ENCODE assay signal across 14 mouse cellular contexts in the genomic region with DNA sequence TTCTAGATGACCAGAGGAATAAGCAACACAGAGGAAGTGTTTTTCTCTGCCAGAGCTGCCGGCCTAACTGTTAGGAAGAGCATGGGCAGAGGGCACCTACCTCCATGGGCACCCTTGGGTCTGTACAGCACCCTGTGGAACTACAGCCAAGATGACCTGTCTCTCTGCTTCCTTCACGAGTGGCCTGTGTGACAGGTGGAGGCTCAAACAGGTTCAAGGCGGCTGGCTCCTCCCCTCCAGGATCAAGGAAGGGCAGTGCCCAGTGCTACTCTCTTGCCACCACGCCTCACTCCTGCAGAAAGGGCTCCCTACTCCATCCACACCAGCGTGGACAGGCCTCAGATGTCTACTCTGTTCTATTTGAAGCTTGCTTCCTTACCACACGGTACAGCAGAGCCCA. TPM values are rescaled to one million over a fixed set of nuclear protein-coding genes. Genes with fewer than 3 reads are reported as not detected.
DNase-seq lines count a peak whose midpoint lies in the region; ATAC-seq and TF ChIP-seq lines count a peak whose summit lies in the region.
"Had no signal": no experiment of that assay in that cellular context is flagged by ENCODE, and none has a peak within 500 bp of the region (broad histone marks: within the 10 kb centered on the region; RNA-seq: fewer than 3 reads in every experiment).

No protein-coding gene starts in this region.

- TF ChIP-seq EP300 in stomach, postnatal 0 days (optimal IDR thresholded peaks at IDR 0.05): no peak

- H3K9ac ChIP-seq in intestine, embryonic 16.5 days (ENCODE audit: low read depth, low read length): peak overlapping the region; percentile 51
- peak overlapping the region; percentile 47; the same call in 1 of the 2 replicates for H3K9ac ChIP-seq in stomach, postnatal 0 days (ENCODE audit: low read length)
- H3K9ac ChIP-seq: embryonic facial prominence, embryonic 13.5 days; forebrain, embryonic 12.5 days; heart, embryonic 13.5 days had no signal

- 74% methylated on average over 6 of the region's 6 CpGs for WGBS in intestine, embryonic 16.5 days
- WGBS in stomach, postnatal 0 days: 66% methylated on average over 6 of the region's 6 CpGs

- H3K4me1 ChIP-seq in intestine, embryonic 16.5 days (ENCODE audit: control insufficient read depth, insufficient read depth, low read length): peaks cover 50% of the 10 kb centered on the region
- peaks cover 12% of the 10 kb centered on the region for H3K4me1 ChIP-seq in stomach, postnatal 0 days (replicated peaks; ENCODE audit: control insufficient read depth, insufficient read depth)

- peaks cover 2% of the 10 kb centered on the region; the same call in 1 of the 2 replicates for H3K36me3 ChIP-seq in intestine, embryonic 16.5 days (ENCODE audit: control insufficient read depth, insufficient read depth, low read length)
- H3K36me3 ChIP-seq in stomach, postnatal 0 days (ENCODE audit: control insufficient read depth, insufficient read depth, low read length): peaks cover 9% of the 10 kb centered on the region

- peak; percentile 49 to 61 for DNase-seq in kidney, postnatal 36 days
- DNase-seq in kidney, adult 8-10 months: no peak
- DNase-seq in lung, postnatal 25 days (ENCODE audit: low spot score): peak; percentile 29
- no peak for DNase-seq in lung, postnatal 10 days
- DNase-seq in stomach, postnatal 0 days (ENCODE audit: low spot score): peak; percentile 83
- DNase-seq in spleen, postnatal 36 days (ENCODE audit: low spot score in 2 of 2): no peak
- DNase-seq: cerebellum, adult 11 months; cerebellum, adult 9-10 months; heart, postnatal 36 days had no signal

- peak; percentile 17 for ATAC-seq in intestine, embryonic 16.5 days
- ATAC-seq in stomach, postnatal 0 days (ENCODE audit: low FRiP score, low TSS enrichment): peak; percentile 73
- ATAC-seq: forebrain, embryonic 16.5 days had no signal

- H3K27ac ChIP-seq in intestine, embryonic 16.5 days (ENCODE audit: low read length): peak overlapping the region; percentile 93
- peak overlapping the region; percentile 84 for H3K27ac ChIP-seq in stomach, postnatal 0 days (replicated peaks)
- H3K27ac ChIP-seq: embryonic facial prominence, embryonic 13.5 days; forebrain, embryonic 12.5 days; heart, embryonic 13.5 days had no signal

- TF ChIP-seq CTCF in stomach, postnatal 0 days (IDR thresholded peaks at IDR 0.05; ENCODE audit: low read depth): no peak

- H3K9me3 ChIP-seq in intestine, embryonic 16.5 days (ENCODE audit: control insufficient read depth, low read length): no peaks in the 10 kb centered on the region
- no peaks in the 10 kb centered on the region for H3K9me3 ChIP-seq in stomach, postnatal 0 days (ENCODE audit: control insufficient read depth, low read length)
- H3K9me3 ChIP-seq: embryonic facial prominence, embryonic 13.5 days; forebrain, embryonic 12.5 days; heart, embryonic 13.5 days had no signal

- H3K4me2 ChIP-seq in intestine, embryonic 16.5 days (ENCODE audit: low read depth, low read length): peak overlapping the region; percentile 47
- peak overlapping the region; percentile 27 for H3K4me2 ChIP-seq in stomach, postnatal 0 days (replicated peaks; ENCODE audit: low read depth)
- H3K4me2 ChIP-seq: embryonic facial prominence, embryonic 13.5 days; forebrain, embryonic 12.5 days; heart, embryonic 13.5 days had no signal

- no peaks in the 10 kb centered on the region for H3K27me3 ChIP-seq in intestine, embryonic 16.5 days (replicated peaks; ENCODE audit: control insufficient read depth, insufficient read depth, low read length)
- no peaks in the 10 kb centered on the region for H3K27me3 ChIP-seq in stomach, postnatal 0 days (ENCODE audit: control insufficient read depth, insufficient read depth, low read length)
- H3K27me3 ChIP-seq: embryonic facial prominence, embryonic 13.5 days; forebrain, embryonic 12.5 days; heart, embryonic 13.5 days had no signal

- peak overlapping the region; percentile 15; the same call in 1 of the 2 replicates for H3K4me3 ChIP-seq in intestine, embryonic 16.5 days (ENCODE audit: low read length)
- H3K4me3 ChIP-seq in stomach, postnatal 0 days (ENCODE audit: low read depth, low read length): no peak overlapping the region
- H3K4me3 ChIP-seq: embryonic facial prominence, embryonic 13.5 days; forebrain, embryonic 12.5 days; heart, embryonic 13.5 days had no signal

RNA-seq across cellular contexts. Expression of gene Cant1, which starts 3.3 kb away (rescaled TPM):
- 38.7 and 44.1 TPM in 2 replicates for polyA plus RNA-seq in intestine, embryonic 16.5 days (2015; fragmentation: Nextera tagmentation; extraction: Ambion mirVana)
- 32.3 and 33.9 TPM in 2 replicates for polyA plus RNA-seq in stomach, postnatal 0 days (2015; fragmentation: Nextera tagmentation; extraction: Ambion mirVana)

RNA-seq across cellular contexts. Expression of gene C1qtnf1, which starts 12.4 kb away (rescaled TPM):
- polyA plus RNA-seq in intestine, embryonic 16.5 days (2015; fragmentation: Nextera tagmentation; extraction: Ambion mirVana): 7.1 and 7.3 TPM in 2 replicates
- polyA plus RNA-seq in stomach, postnatal 0 days (2015; fragmentation: Nextera tagmentation; extraction: Ambion mirVana): 9.0 and 11.0 TPM in 2 replicates

RNA-seq across cellular contexts. Expression of gene Lgals3bp, which starts 13.7 kb away (rescaled TPM):
- 226 and 234 TPM in 2 replicates for polyA plus RNA-seq in intestine, embryonic 16.5 days (2015; fragmentation: Nextera tagmentation; extraction: Ambion mirVana)
- polyA plus RNA-seq in stomach, postnatal 0 days (2015; fragmentation: Nextera tagmentation; extraction: Ambion mirVana): 142 and 144 TPM in 2 replicates

Comparison
In these comparisons a context has a peak if more than half of its experiments do, and no peak if none do; other contexts are left out.
1. DNase-seq: peak in kidney, postnatal 36 days (2 of 2), lung, postnatal 25 days (single experiment) and stomach, postnatal 0 days (single experiment); none in kidney, adult 8-10 months (0 of 2), lung, postnatal 10 days (single experiment) and spleen, postnatal 36 days (0 of 2).